Mouse (Mus musculus) stomach, embryonic 14.5 days (tissue): Measurements from ENCODE around the gene Marf1. TPM values are rescaled to one million over a fixed set of nuclear protein-coding genes. Genes with fewer than 3 reads are reported as not detected.

ENCODE experiments used
- ATAC-seq: fragments of 200-750 bp; cut with Nextera tagmentation; 2 replicates; pipeline ENCODE4 v1.8.0; 2017; ENCODE audit warnings: low read depth, moderate TSS enrichment; ENCODE audit not compliant: insufficient number of reproducible peaks, insufficient read depth, low FRiP score
- H3K27ac ChIP-seq: fragments of 300-500 bp; sonication (generic); 2 replicates; pipeline ENCODE4 v1.5.1; 2014; ENCODE audit warnings: mild to moderate bottlenecking, low read length, moderate library complexity, mixed read lengths
- H3K27me3 ChIP-seq: fragments of 300-500 bp; sonication (generic); 2 replicates; pipeline ENCODE4 v1.6.1; 2014; ENCODE audit warnings: low read length, control low read depth, mixed read lengths; ENCODE audit not compliant: control insufficient read depth, insufficient read depth
- H3K36me3 ChIP-seq: fragments of 300-500 bp; sonication (generic); 2 replicates; pipeline ENCODE4 v1.6.1; 2014; ENCODE audit warnings: mild to moderate bottlenecking, control low read depth, low read length, moderate library complexity, mixed read lengths; ENCODE audit not compliant: control insufficient read depth, insufficient read depth
- H3K4me1 ChIP-seq: fragments of 300-500 bp; sonication (generic); 2 replicates; pipeline ENCODE4 v1.6.1; 2014; ENCODE audit warnings: low read length, control low read depth, mixed read lengths; ENCODE audit not compliant: control insufficient read depth, insufficient read depth
- H3K4me2 ChIP-seq: fragments of 300-500 bp; sonication (generic); replicated peaks from 2 replicates; pipeline ENCODE4 v1.6.1; 2014; ENCODE audit warnings: low read depth, low read length, control low read depth
- H3K4me3 ChIP-seq: fragments of 300-500 bp; sonication (generic); 2 replicates; pipeline ENCODE4 v1.5.1; 2014; ENCODE audit warnings: low read depth, low read length, control low read depth
- H3K9ac ChIP-seq: fragments of 300-500 bp; sonication (generic); replicated peaks from 2 replicates; pipeline ENCODE4 v1.6.1; 2014; ENCODE audit warnings: low read depth, mild to moderate bottlenecking, control low read depth, low read length, moderate library complexity, mixed read lengths
- H3K9me3 ChIP-seq: fragments of 300-500 bp; sonication (generic); 2 replicates; pipeline ENCODE4 v1.6.1; 2016; ENCODE audit warnings: low read depth, low read length, control low read depth; ENCODE audit not compliant: control insufficient read depth
- WGBS: fragments of 180-500 bp; shearing (Covaris S2); extraction: QIAGEN DNeasy Blood & Tissue Kit; methylation state at CpG from one replicate; pipeline ENCODE4 v1.1.7; 2014; 5-methylcytosine and 5-hydroxymethylcytosine counted together
- polyA plus RNA-seq: library from polyadenylated mRNA; unstranded; fragments of >200 nt; fragmentation: Nextera tagmentation; extraction: Ambion mirVana; gene quantifications from 2 replicates; pipeline ENCODE4 v1.2.1, GENCODE M21; 2014

Marf1 gene
- polyA plus RNA-seq, 1 experiment from 2014 or later = 24.3 TPM

GRCm38 (mm10) chr16:14117299-14117698 lies 45.9 kb downstream of the Marf1 start:
- ATAC-seq = no peak
- Histone ChIP-seq H3K4me3 (no peak overlapping the region), H3K36me3 (peaks cover 41% of the 10 kb centered on the region), H3K27ac (no peak overlapping the region), H3K4me2 (no peak overlapping the region), H3K9ac (no peak overlapping the region), H3K27me3 (no peaks in the 10 kb centered on the region), H3K4me1 (no peaks in the 10 kb centered on the region), H3K9me3 (no peaks in the 10 kb centered on the region)
- WGBS = 69% methylated on average over 2 of the region's 2 CpGs

GRCm38 (mm10) chr16:14112742-14113141 lies 50.4 kb downstream of the Marf1 start:
- Histone ChIP-seq H3K27me3 (no peaks in the 10 kb centered on the region), H3K4me1 (no peaks in the 10 kb centered on the region), H3K4me3 (no peak overlapping the region), H3K9me3 (no peaks in the 10 kb centered on the region), H3K27ac (no peak overlapping the region), H3K36me3 (peaks cover 53% of the 10 kb centered on the region), H3K9ac (no peak overlapping the region), H3K4me2 (no peak overlapping the region)
- WGBS = 92% methylated on average over 3 of the region's 3 CpGs
- no peak for ATAC-seq

GRCm38 (mm10) chr16:14112133-14112532 lies 51.0 kb downstream of the Marf1 start:
- Histone ChIP-seq H3K9me3 (no peaks in the 10 kb centered on the region), H3K4me3 (no peak overlapping the region), H3K9ac (no peak overlapping the region), H3K27me3 (no peaks in the 10 kb centered on the region), H3K27ac (no peak overlapping the region), H3K4me2 (no peak overlapping the region), H3K4me1 (no peaks in the 10 kb centered on the region), H3K36me3 (peaks cover 46% of the 10 kb centered on the region)
- ATAC-seq = no peak
- 65% methylated on average over 2 of the region's 2 CpGs for WGBS

- Histone ChIP-seq H3K4me1 (no peaks in the 10 kb centered on the region), H3K36me3 (peaks cover 44% of the 10 kb centered on the region), H3K4me2 (no peak overlapping the region), H3K27ac (no peak overlapping the region), H3K4me3 (no peak overlapping the region), H3K9ac (no peak overlapping the region), H3K27me3 (no peaks in the 10 kb centered on the region), H3K9me3 (no peaks in the 10 kb centered on the region)
- no peak for ATAC-seq
- WGBS = 80% methylated on average over 2 of the region's 2 CpGs
Measured at GRCm38 (mm10) chr16:14110922-14111321, 52.2 kb downstream of the Marf1 start.

- H3K27ac ChIP-seq = no peak overlapping the region
- H3K36me3 ChIP-seq = peaks cover 43% of the 10 kb centered on the region
- no peaks in the 10 kb centered on the region for H3K9me3 ChIP-seq
- no peak overlapping the region for H3K9ac ChIP-seq
- H3K27me3 ChIP-seq = no peaks in the 10 kb centered on the region
- ATAC-seq = no peak
- 87% methylated on average over 3 of the region's 3 CpGs for WGBS
- H3K4me3 ChIP-seq = no peak overlapping the region
- H3K4me2 ChIP-seq = no peak overlapping the region
- H3K4me1 ChIP-seq = no peaks in the 10 kb centered on the region
Measured at GRCm38 (mm10) chr16:14109651-14110230, 53.4 kb downstream of the Marf1 start.

- no peak overlapping the region for H3K27ac ChIP-seq
- no peaks in the 10 kb centered on the region for H3K4me1 ChIP-seq
- H3K27me3 ChIP-seq = no peaks in the 10 kb centered on the region
- H3K4me2 ChIP-seq = no peak overlapping the region
- H3K9ac ChIP-seq = no peak overlapping the region
- ATAC-seq = no peak
- peaks cover 13% of the 10 kb centered on the region; the same call in 1 of the 2 replicates for H3K36me3 ChIP-seq
- 88% methylated on average over 6 of the region's 6 CpGs for WGBS
- no peaks in the 10 kb centered on the region for H3K9me3 ChIP-seq
- H3K4me3 ChIP-seq = no peak overlapping the region
Measured at GRCm38 (mm10) chr16:14105891-14106290, 57.3 kb downstream of the Marf1 start.

GRCm38 (mm10) chr16:14091771-14092170 lies 71.4 kb downstream of the Marf1 start:
- WGBS = 59% methylated on average over 2 of the region's 2 CpGs
- ATAC-seq = no peak

GRCm38 (mm10) chr16:14089296-14089695 lies 73.9 kb downstream of the Marf1 start:
- ATAC-seq = no peak
- Histone ChIP-seq H3K27ac (no peak overlapping the region), H3K27me3 (no peaks in the 10 kb centered on the region), H3K9me3 (no peaks in the 10 kb centered on the region), H3K4me2 (no peak overlapping the region), H3K9ac (no peak overlapping the region), H3K4me3 (no peak overlapping the region), H3K36me3 (no peaks in the 10 kb centered on the region), H3K4me1 (no peaks in the 10 kb centered on the region)
- 91% methylated on average over 3 of the region's 3 CpGs for WGBS

More at GRCm38 (mm10) chr16:14091771-14092170, 71.4 kb downstream of the Marf1 start:
- H3K27ac ChIP-seq = no peak overlapping the region
- H3K4me1 ChIP-seq = no peaks in the 10 kb centered on the region
- H3K36me3 ChIP-seq = no peaks in the 10 kb centered on the region
- H3K9me3 ChIP-seq = no peaks in the 10 kb centered on the region
- H3K9ac ChIP-seq = no peak overlapping the region
- no peak overlapping the region for H3K4me3 ChIP-seq
- H3K4me2 ChIP-seq = no peak overlapping the region
- H3K27me3 ChIP-seq = no peaks in the 10 kb centered on the region

GRCm38 (mm10) chr16:14088249-14088648 lies 74.9 kb downstream of the Marf1 start:
- H3K9me3 ChIP-seq = no peaks in the 10 kb centered on the region
- no peak overlapping the region for H3K4me2 ChIP-seq
- WGBS = 71% methylated on average over 3 of the region's 3 CpGs
- ATAC-seq = no peak
- no peak overlapping the region for H3K27ac ChIP-seq
- no peaks in the 10 kb centered on the region for H3K4me1 ChIP-seq
- no peaks in the 10 kb centered on the region for H3K27me3 ChIP-seq
- H3K36me3 ChIP-seq = no peaks in the 10 kb centered on the region
- no peak overlapping the region for H3K4me3 ChIP-seq
- H3K9ac ChIP-seq = no peak overlapping the region
